Mouse (Mus musculus) intestine, embryonic 15.5 days (tissue): Measurements from ENCODE around the gene Stk39. TPM values are rescaled to one million over a fixed set of nuclear protein-coding genes. Genes with fewer than 3 reads are reported as not detected.
A peak's percentile ranks its signal among the peaks of the same experiment; 100 is the strongest.

Experiments
- ATAC-seq: fragments of 200-750 bp; cut with Nextera tagmentation; 2 replicates; pipeline ENCODE4 v1.8.0; 2017; ENCODE audit warnings: moderate TSS enrichment, moderate library complexity
- H3K27ac ChIP-seq: fragments of 300-500 bp; sonication (generic); 2 replicates; pipeline ENCODE4 v1.5.1; 2015; ENCODE audit warnings: mild to moderate bottlenecking, inconsistent platforms
- H3K27me3 ChIP-seq: fragments of 300-500 bp; sonication (generic); replicated peaks from 2 replicates; pipeline ENCODE4 v1.6.1; 2015; ENCODE audit warnings: inconsistent platforms
- H3K36me3 ChIP-seq: fragments of 300-500 bp; sonication (generic); 2 replicates; pipeline ENCODE4 v1.6.1; 2015; ENCODE audit warnings: inconsistent platforms
- H3K4me1 ChIP-seq: fragments of 300-500 bp; sonication (generic); replicated peaks from 2 replicates; pipeline ENCODE4 v1.6.1; 2015; ENCODE audit warnings: inconsistent platforms
- H3K4me2 ChIP-seq: fragments of 300-500 bp; sonication (generic); replicated peaks from 2 replicates; pipeline ENCODE4 v1.6.1; 2015; ENCODE audit warnings: mild to moderate bottlenecking, inconsistent platforms
- H3K4me3 ChIP-seq: fragments of 300-500 bp; sonication (generic); replicated peaks from 2 replicates; pipeline ENCODE4 v1.5.1; 2015; ENCODE audit warnings: inconsistent platforms
- H3K9ac ChIP-seq: fragments of 300-500 bp; sonication (generic); 2 replicates; pipeline ENCODE4 v1.6.1; 2015; ENCODE audit warnings: inconsistent platforms
- H3K9me3 ChIP-seq: fragments of 300-500 bp; sonication (generic); 2 replicates; pipeline ENCODE4 v1.6.1; 2016; ENCODE audit warnings: inconsistent platforms
- WGBS: fragments of 180-500 bp; shearing (Covaris S2); methylation state at CpG from one replicate; pipeline ENCODE4 v1.1.7; 2015; 5-methylcytosine and 5-hydroxymethylcytosine counted together
- polyA plus RNA-seq: library from polyadenylated mRNA; unstranded; fragments of >200 nt; fragmentation: Nextera tagmentation; extraction: Ambion mirVana; gene quantifications from 2 replicates; pipeline ENCODE4 v1.2.1, GENCODE M21; 2015

Stk39 gene
- polyA plus RNA-seq, 1 experiment from 2014 or later = 14.5 TPM

GRCm38 (mm10) chr2:68221226-68221625, 250.8 kb downstream of the Stk39 start:
- 69% methylated on average over 4 of the region's 4 CpGs for WGBS
- Histone ChIP-seq H3K9ac (no peak overlapping the region), H3K4me1 (0 out of 2 replicates have a peak, but pooled peaks cover 4% of the 10 kb centered on the region), H3K4me3 (no peak overlapping the region), H3K9me3 (no peaks in the 10 kb centered on the region), H3K27me3 (no peaks in the 10 kb centered on the region), H3K4me2 (no peak overlapping the region), H3K27ac (no peak overlapping the region), H3K36me3 (no peaks in the 10 kb centered on the region)
- ATAC-seq = no peak

- no peaks in the 10 kb centered on the region for H3K27me3 ChIP-seq
- WGBS = 82% methylated on average over 4 of the region's 4 CpGs
- ATAC-seq = no peak
These were observed 252.2 kb downstream of the Stk39 start for GRCm38 (mm10) chr2:68219823-68220222.

GRCm38 (mm10) chr2:68215176-68215575, 256.9 kb downstream of the Stk39 start:
- Histone ChIP-seq H3K9me3 (no peaks in the 10 kb centered on the region), H3K4me2 (no peak overlapping the region), H3K27ac (no peak overlapping the region), H3K4me3 (no peak overlapping the region), H3K36me3 (no peaks in the 10 kb centered on the region), H3K9ac (no peak overlapping the region), H3K27me3 (no peaks in the 10 kb centered on the region), H3K4me1 (no peaks in the 10 kb centered on the region)
- 80% methylated on average over 11 of the region's 11 CpGs for WGBS
- ATAC-seq = no peak

More at GRCm38 (mm10) chr2:68219823-68220222, 252.2 kb downstream of the Stk39 start:
- Histone ChIP-seq H3K4me2 (no peak overlapping the region), H3K27ac (no peak overlapping the region), H3K4me3 (no peak overlapping the region), H3K9me3 (no peaks in the 10 kb centered on the region), H3K36me3 (no peaks in the 10 kb centered on the region), H3K9ac (no peak overlapping the region), H3K4me1 (0 out of 2 replicates have a peak, but pooled peaks cover 4% of the 10 kb centered on the region)

GRCm38 (mm10) chr2:68214400-68214799, 257.7 kb downstream of the Stk39 start:
- Histone ChIP-seq H3K9ac (no peak overlapping the region), H3K27ac (no peak overlapping the region), H3K4me3 (no peak overlapping the region), H3K9me3 (no peaks in the 10 kb centered on the region), H3K36me3 (no peaks in the 10 kb centered on the region), H3K4me2 (no peak overlapping the region), H3K27me3 (no peaks in the 10 kb centered on the region), H3K4me1 (no peaks in the 10 kb centered on the region)
- WGBS = 77% methylated on average over 6 of the region's 6 CpGs
- no peak for ATAC-seq

GRCm38 (mm10) chr2:68211443-68211842, 260.6 kb downstream of the Stk39 start:
- H3K4me1 ChIP-seq = no peaks in the 10 kb centered on the region
- H3K9ac ChIP-seq = no peak overlapping the region
- 93% methylated on average over 7 of the region's 7 CpGs for WGBS
- no peaks in the 10 kb centered on the region for H3K27me3 ChIP-seq
- no peaks in the 10 kb centered on the region for H3K9me3 ChIP-seq
- H3K27ac ChIP-seq = no peak overlapping the region
- ATAC-seq = no peak
- H3K4me3 ChIP-seq = no peak overlapping the region
- H3K4me2 ChIP-seq = no peak overlapping the region
- no peaks in the 10 kb centered on the region for H3K36me3 ChIP-seq

GRCm38 (mm10) chr2:68196245-68196644, 275.8 kb downstream of the Stk39 start:
- H3K9ac ChIP-seq = no peak overlapping the region
- WGBS = 67% methylated on average over 4 of the region's 4 CpGs
- ATAC-seq = no peak
- no peak overlapping the region for H3K4me2 ChIP-seq
- H3K4me3 ChIP-seq = no peak overlapping the region
- H3K4me1 ChIP-seq = no peaks in the 10 kb centered on the region
- H3K27ac ChIP-seq = no peak overlapping the region
- no peaks in the 10 kb centered on the region for H3K27me3 ChIP-seq
- no peaks in the 10 kb centered on the region for H3K9me3 ChIP-seq
- H3K36me3 ChIP-seq = no peaks in the 10 kb centered on the region

- Histone ChIP-seq H3K36me3 (no peaks in the 10 kb centered on the region), H3K27ac (no peak overlapping the region), H3K4me3 (no peak overlapping the region), H3K9ac (no peak overlapping the region), H3K4me2 (no peak overlapping the region), H3K4me1 (no peaks in the 10 kb centered on the region), H3K9me3 (no peaks in the 10 kb centered on the region), H3K27me3 (no peaks in the 10 kb centered on the region)
- ATAC-seq = no peak
- WGBS = 84% methylated on average over 4 of the region's 4 CpGs
These were observed 277.6 kb downstream of the Stk39 start for GRCm38 (mm10) chr2:68194444-68194843.

GRCm38 (mm10) chr2:68193465-68193837, 278.6 kb downstream of the Stk39 start:
- Histone ChIP-seq H3K27ac (no peak overlapping the region), H3K9me3 (no peaks in the 10 kb centered on the region), H3K27me3 (no peaks in the 10 kb centered on the region), H3K4me3 (no peak overlapping the region), H3K36me3 (no peaks in the 10 kb centered on the region), H3K4me1 (no peaks in the 10 kb centered on the region), H3K4me2 (no peak overlapping the region), H3K9ac (no peak overlapping the region)
- peak; percentile 55 for ATAC-seq

GRCm38 (mm10) chr2:68192605-68193464, 279.2 kb downstream of the Stk39 start:
- H3K4me3 ChIP-seq = no peak overlapping the region
- WGBS = 68% methylated on average over 5 of the region's 5 CpGs
- no peaks in the 10 kb centered on the region for H3K27me3 ChIP-seq
- no peaks in the 10 kb centered on the region for H3K4me1 ChIP-seq
- H3K9me3 ChIP-seq = no peaks in the 10 kb centered on the region
- H3K27ac ChIP-seq = 0 out of 2 replicates have a peak overlapping the region, but pooled peaks have one; percentile 2
- no peak overlapping the region for H3K9ac ChIP-seq
- peak; percentile 95 for ATAC-seq
- H3K4me2 ChIP-seq = no peak overlapping the region
- H3K36me3 ChIP-seq = no peaks in the 10 kb centered on the region

- Histone ChIP-seq H3K4me3 (no peak overlapping the region), H3K4me1 (no peaks in the 10 kb centered on the region), H3K27me3 (no peaks in the 10 kb centered on the region), H3K9ac (no peak overlapping the region), H3K36me3 (no peaks in the 10 kb centered on the region), H3K27ac (no peak overlapping the region), H3K4me2 (no peak overlapping the region), H3K9me3 (no peaks in the 10 kb centered on the region)
- ATAC-seq = no peak
- WGBS = 85% methylated on average over 3 of the region's 3 CpGs
These were observed 295.6 kb downstream of the Stk39 start for GRCm38 (mm10) chr2:68176425-68176824.

GRCm38 (mm10) chr2:68171306-68171705, 300.8 kb downstream of the Stk39 start:
- H3K4me1 ChIP-seq = no peaks in the 10 kb centered on the region
- 67% methylated on average over 10 of the region's 10 CpGs for WGBS
- H3K4me3 ChIP-seq = no peak overlapping the region
- H3K36me3 ChIP-seq = no peaks in the 10 kb centered on the region
- ATAC-seq = no peak
- H3K27ac ChIP-seq = no peak overlapping the region
- H3K9me3 ChIP-seq = no peaks in the 10 kb centered on the region
- H3K9ac ChIP-seq = no peak overlapping the region
- no peak overlapping the region for H3K4me2 ChIP-seq
- no peaks in the 10 kb centered on the region for H3K27me3 ChIP-seq

GRCm38 (mm10) chr2:68162012-68162411, 310.1 kb downstream of the Stk39 start:
- Histone ChIP-seq H3K27me3 (no peaks in the 10 kb centered on the region), H3K9me3 (no peaks in the 10 kb centered on the region), H3K27ac (no peak overlapping the region), H3K36me3 (no peaks in the 10 kb centered on the region), H3K9ac (no peak overlapping the region), H3K4me1 (no peaks in the 10 kb centered on the region), H3K4me2 (no peak overlapping the region), H3K4me3 (no peak overlapping the region)
- 86% methylated on average over 4 of the region's 4 CpGs for WGBS
- no peak for ATAC-seq

- Histone ChIP-seq H3K9ac (no peak overlapping the region), H3K36me3 (no peaks in the 10 kb centered on the region), H3K4me1 (no peaks in the 10 kb centered on the region), H3K27me3 (no peaks in the 10 kb centered on the region), H3K9me3 (no peaks in the 10 kb centered on the region), H3K27ac (no peak overlapping the region), H3K4me2 (no peak overlapping the region), H3K4me3 (no peak overlapping the region)
- ATAC-seq = no peak
- WGBS = 91% methylated on average over 2 of the region's 2 CpGs
These were observed 311.5 kb downstream of the Stk39 start for GRCm38 (mm10) chr2:68160566-68160965.
